Mouse (Mus musculus) spleen, adult 2 months (tissue): ENCODE measurements at regions not wholly inside any gene's neighbourhood (a gene's known extent, or its start where the extent isn't known, plus 50 kb on each side); places are given as distances from the start of the nearest gene placed in this dataset.
A peak's percentile ranks its signal among the peaks of the same experiment; 100 is the strongest.
"Not testable (repeated sequence)": the region's sequence is repeated elsewhere in the genome, so short reads cannot be mapped to it uniquely, and the experiment has no call there.

Experiments
- DNase-seq, 2 experiments: peaks; one replicate each; pipeline versions ENCODE4 v3.0.0 to v3.0.0-alpha.2; 2012 to 2021; ENCODE audit warnings: low spot score in 2 of 2, low read depth in 1 of 2
- H3K27ac ChIP-seq: fragments of 200-500 bp; 2 replicates; pipeline ENCODE4 v1.5.1; 2012; ENCODE audit warnings: low read length, inconsistent platforms; ENCODE audit not compliant: insufficient read depth
- H3K27me3 ChIP-seq: fragments of 200-500 bp; 2 replicates; pipeline ENCODE4 v1.6.1; 2012; ENCODE audit warnings: mild to moderate bottlenecking, moderate library complexity, low read length, inconsistent platforms; ENCODE audit not compliant: control insufficient read depth, insufficient read depth
- H3K36me3 ChIP-seq: fragments of 200-500 bp; 2 replicates; pipeline ENCODE4 v1.6.1; 2012; ENCODE audit warnings: mild to moderate bottlenecking, low read length, inconsistent platforms; ENCODE audit not compliant: control insufficient read depth, insufficient read depth
- H3K4me1 ChIP-seq: fragments of 200-500 bp; 2 replicates; pipeline ENCODE4 v1.6.1; 2011; ENCODE audit warnings: inconsistent platforms; ENCODE audit not compliant: control insufficient read depth, insufficient read depth, insufficient read length
- H3K4me3 ChIP-seq: fragments of 200-500 bp; 2 replicates; pipeline ENCODE4 v1.5.1; 2011; ENCODE audit warnings: mild to moderate bottlenecking, inconsistent platforms; ENCODE audit not compliant: insufficient read depth, insufficient read length; ENCODE audit errors: extremely low read depth
- CTCF ChIP-seq: fragments of 200-500 bp; IDR thresholded peaks from 2 replicates; pipeline ENCODE4 v1.5.1; 2011; ENCODE audit warnings: mild to moderate bottlenecking, inconsistent platforms; ENCODE audit not compliant: insufficient read depth, insufficient read length, insufficient replicate concordance; ENCODE audit errors: extremely low read depth
- POLR2A ChIP-seq: fragments of 200-500 bp; IDR thresholded peaks from 2 replicates; pipeline ENCODE4 v1.6.1; 2011; ENCODE audit warnings: low read depth, low read length, inconsistent platforms
- WGBS: fragments of 180-500 bp; shearing (Covaris S2); methylation state at CpG from one replicate; pipeline ENCODE4 v1.1.7; 2018; 5-methylcytosine and 5-hydroxymethylcytosine counted together

- no peak for TF ChIP-seq POLR2A
- DNase-seq, result no peak
- no peaks in the 10 kb centered on the region for H3K36me3 ChIP-seq
- H3K27ac ChIP-seq, result no peak overlapping the region
- H3K4me1 ChIP-seq, result no peaks in the 10 kb centered on the region; the same call in 1 of the 2 replicates
- H3K27me3 ChIP-seq, result no peaks in the 10 kb centered on the region
- WGBS, result 25% methylated on average over 1 of the region's 1 CpGs
- no peak overlapping the region for H3K4me3 ChIP-seq
Measured at GRCm38 (mm10) chr14:61756651-61757050, 149.4 kb downstream of the Kcnrg start.

- Histone ChIP-seq H3K27ac (no peak overlapping the region), H3K4me1 (no peaks in the 10 kb centered on the region; the same call in 1 of the 2 replicates), H3K27me3 (no peaks in the 10 kb centered on the region), H3K36me3 (no peaks in the 10 kb centered on the region), H3K4me3 (peak overlapping the region; percentile 6; the same call in 1 of the 2 replicates)
- WGBS, result 10% methylated on average over 15 of the region's 15 CpGs
- no peak for TF ChIP-seq CTCF
- TF ChIP-seq POLR2A, result no peak
- DNase-seq, result no peak
Measured at GRCm38 (mm10) chr14:61757086-61757822, 150.0 kb downstream of the Kcnrg start.

GRCm38 (mm10) chr14:61757823-61758175 lies 150.5 kb downstream of the Kcnrg start:
- H3K4me3 ChIP-seq, result peak overlapping the region; percentile 6; the same call in 1 of the 2 replicates
- H3K4me1 ChIP-seq, result no peaks in the 10 kb centered on the region; the same call in 1 of the 2 replicates
- H3K36me3 ChIP-seq, result no peaks in the 10 kb centered on the region
- 20% methylated on average over 7 of the region's 7 CpGs for WGBS
- no peaks in the 10 kb centered on the region for H3K27me3 ChIP-seq
- TF ChIP-seq CTCF (no peak), POLR2A (no peak)
- H3K27ac ChIP-seq, result no peak overlapping the region
- DNase-seq, result no peak

- Histone ChIP-seq H3K27me3 (no peaks in the 10 kb centered on the region), H3K27ac (no peak overlapping the region), H3K4me3 (no peak overlapping the region), H3K36me3 (no peaks in the 10 kb centered on the region), H3K4me1 (no peaks in the 10 kb centered on the region; the same call in 1 of the 2 replicates)
- WGBS, result 90% methylated on average over 5 of the region's 5 CpGs
- no peak for DNase-seq
- TF ChIP-seq POLR2A, result no peak
- no peak for TF ChIP-seq CTCF
Measured at GRCm38 (mm10) chr14:61758586-61758985, 151.3 kb downstream of the Kcnrg start.

GRCm38 (mm10) chr14:61760176-61760575 lies 152.9 kb downstream of the Kcnrg start:
- H3K27me3 ChIP-seq, H3K36me3 ChIP-seq, H3K27ac ChIP-seq, H3K4me3 ChIP-seq, DNase-seq, H3K4me1 ChIP-seq: not testable (repeated sequence)
- WGBS, result 90% methylated on average over 12 of the region's 12 CpGs

- Histone ChIP-seq H3K4me3 (no peak overlapping the region), H3K27ac (no peak overlapping the region), H3K4me1 (no peaks in the 10 kb centered on the region; the same call in 1 of the 2 replicates), H3K27me3 (no peaks in the 10 kb centered on the region), H3K36me3 (no peaks in the 10 kb centered on the region)
- no peak for DNase-seq
- WGBS, result 74% methylated on average over 5 of the region's 5 CpGs
- TF ChIP-seq POLR2A (no peak), CTCF (no peak)
Measured at GRCm38 (mm10) chr14:61762076-61762475, 154.8 kb downstream of the Kcnrg start.

GRCm38 (mm10) chr14:61769881-61770280 lies 162.6 kb downstream of the Kcnrg start:
- Histone ChIP-seq H3K4me3 (no peak overlapping the region), H3K4me1 (peaks cover 6% of the 10 kb centered on the region), H3K36me3 (no peaks in the 10 kb centered on the region), H3K27ac (no peak overlapping the region), H3K27me3 (no peaks in the 10 kb centered on the region)
- DNase-seq, result no peak
- 73% methylated on average over 5 of the region's 5 CpGs for WGBS
- TF ChIP-seq POLR2A (no peak), CTCF (no peak)
